Mouse (Mus musculus) hindbrain, embryonic 15.5 days (tissue): ENCODE measurements around the gene Prokr2. TPM values are rescaled to one million over a fixed set of nuclear protein-coding genes. Genes with fewer than 3 reads are reported as not detected.
"Not testable (repeated sequence)": the region's sequence is repeated elsewhere in the genome, so short reads cannot be mapped to it uniquely, and the experiment has no call there.

ENCODE experiments used
- ATAC-seq: fragments of 200-750 bp; cut with Nextera tagmentation; 2 replicates; pipeline ENCODE4 v1.8.0; 2017; ENCODE audit warnings: low read depth, moderate number of reproducible peaks, moderate TSS enrichment; ENCODE audit not compliant: low FRiP score
- H3K27ac ChIP-seq: fragments of 300-500 bp; sonication (generic); replicated peaks from 2 replicates; pipeline ENCODE4 v1.5.1; 2015; ENCODE audit warnings: mild to moderate bottlenecking, inconsistent platforms
- H3K27me3 ChIP-seq: fragments of 300-500 bp; sonication (generic); 2 replicates; pipeline ENCODE4 v1.6.1; 2015; ENCODE audit warnings: control low read depth, inconsistent platforms
- H3K36me3 ChIP-seq: fragments of 300-500 bp; sonication (generic); 2 replicates; pipeline ENCODE4 v1.6.1; 2015; ENCODE audit warnings: control low read depth, inconsistent platforms
- H3K4me1 ChIP-seq: fragments of 300-500 bp; sonication (generic); replicated peaks from 2 replicates; pipeline ENCODE4 v1.6.1; 2015; ENCODE audit warnings: control low read depth, inconsistent platforms
- H3K4me2 ChIP-seq: fragments of 300-500 bp; sonication (generic); 2 replicates; pipeline ENCODE4 v1.6.1; 2015; ENCODE audit warnings: moderate library complexity, mild to moderate bottlenecking, inconsistent platforms
- H3K4me3 ChIP-seq: fragments of 300-500 bp; sonication (generic); 2 replicates; pipeline ENCODE4 v1.5.1; 2015; ENCODE audit warnings: mild to moderate bottlenecking, inconsistent platforms
- H3K9ac ChIP-seq: fragments of 300-500 bp; sonication (generic); 2 replicates; pipeline ENCODE4 v1.6.1; 2015; ENCODE audit warnings: inconsistent platforms
- H3K9me3 ChIP-seq: fragments of 300-500 bp; sonication (generic); 2 replicates; pipeline ENCODE4 v1.6.1; 2016; ENCODE audit warnings: control low read depth, inconsistent platforms
- WGBS: fragments of 180-500 bp; shearing (Covaris S2); methylation state at CpG from one replicate; pipeline ENCODE4 v1.1.7; 2015; 5-methylcytosine and 5-hydroxymethylcytosine counted together
- polyA plus RNA-seq: library from polyadenylated mRNA; unstranded; fragments of >200 nt; fragmentation: Nextera tagmentation; extraction: Ambion mirVana; gene quantifications from 2 replicates; pipeline ENCODE4 v1.2.1, GENCODE M21; 2015

The Prokr2 gene
- polyA plus RNA-seq, 1 experiment from 2014 or later = 5.2 TPM

- no peak overlapping the region for H3K4me2 ChIP-seq
- no peaks in the 10 kb centered on the region for H3K4me1 ChIP-seq
- H3K4me3 ChIP-seq = no peak overlapping the region
- H3K27ac ChIP-seq = no peak overlapping the region
- ATAC-seq = no peak
- H3K9me3 ChIP-seq = no peaks in the 10 kb centered on the region
- no peaks in the 10 kb centered on the region for H3K27me3 ChIP-seq
- H3K36me3 ChIP-seq = no peaks in the 10 kb centered on the region
- H3K9ac ChIP-seq = no peak overlapping the region
- 65% methylated on average over 4 of the region's 4 CpGs for WGBS
These were observed 61.7 kb downstream of the Prokr2 start for GRCm38 (mm10) chr2:132323541-132323940.

- ATAC-seq = no peak
- no peaks in the 10 kb centered on the region for H3K4me1 ChIP-seq
- no peak overlapping the region for H3K27ac ChIP-seq
- H3K36me3 ChIP-seq = no peaks in the 10 kb centered on the region
- H3K9me3 ChIP-seq = no peaks in the 10 kb centered on the region
- WGBS = 64% methylated on average over 5 of the region's 5 CpGs
- no peak overlapping the region for H3K4me3 ChIP-seq
- no peaks in the 10 kb centered on the region for H3K27me3 ChIP-seq
- no peak overlapping the region for H3K9ac ChIP-seq
- no peak overlapping the region for H3K4me2 ChIP-seq
These were observed 64.7 kb downstream of the Prokr2 start for GRCm38 (mm10) chr2:132320516-132320915.

GRCm38 (mm10) chr2:132317178-132317577 lies 68.1 kb downstream of the Prokr2 start:
- Histone ChIP-seq H3K4me1 (no peaks in the 10 kb centered on the region), H3K9ac (no peak overlapping the region), H3K27ac (no peak overlapping the region), H3K27me3 (no peaks in the 10 kb centered on the region), H3K4me3 (no peak overlapping the region), H3K4me2 (no peak overlapping the region), H3K9me3 (no peaks in the 10 kb centered on the region), H3K36me3 (no peaks in the 10 kb centered on the region)
- WGBS = 93% methylated on average over 1 of the region's 1 CpGs
- ATAC-seq = no peak

- no peak overlapping the region for H3K4me2 ChIP-seq
- no peaks in the 10 kb centered on the region for H3K9me3 ChIP-seq
- no peaks in the 10 kb centered on the region for H3K27me3 ChIP-seq
- 0 out of 2 replicates have a peak overlapping the region, but pooled peaks have one; percentile 25 for H3K27ac ChIP-seq
- no peak overlapping the region for H3K4me3 ChIP-seq
- ATAC-seq = peak; percentile 86
- 0 out of 2 replicates have a peak, but pooled peaks cover 3% of the 10 kb centered on the region for H3K36me3 ChIP-seq
- no peak overlapping the region for H3K9ac ChIP-seq
- WGBS = 44% methylated on average over 8 of the region's 8 CpGs
- H3K4me1 ChIP-seq = no peaks in the 10 kb centered on the region
These were observed 69.0 kb downstream of the Prokr2 start for GRCm38 (mm10) chr2:132316041-132316808.

- not testable (repeated sequence) for H3K27ac ChIP-seq, H3K4me3 ChIP-seq, H3K36me3 ChIP-seq, H3K4me2 ChIP-seq, H3K27me3 ChIP-seq, H3K4me1 ChIP-seq, ATAC-seq, H3K9ac ChIP-seq, H3K9me3 ChIP-seq
- 90% methylated on average over 8 of the region's 8 CpGs for WGBS
These were observed 71.2 kb downstream of the Prokr2 start for GRCm38 (mm10) chr2:132314057-132314456.

- Histone ChIP-seq H3K4me3 (no peak overlapping the region), H3K4me1 (no peaks in the 10 kb centered on the region), H3K9ac (no peak overlapping the region), H3K36me3 (peaks cover 6% of the 10 kb centered on the region; the same call in 1 of the 2 replicates), H3K4me2 (no peak overlapping the region), H3K9me3 (no peaks in the 10 kb centered on the region), H3K27ac (no peak overlapping the region), H3K27me3 (no peaks in the 10 kb centered on the region)
- 96% methylated on average over 2 of the region's 2 CpGs for WGBS
- ATAC-seq = 0 out of 2 replicates have a peak, but pooled peaks have one; percentile 21
These were observed 71.7 kb downstream of the Prokr2 start for GRCm38 (mm10) chr2:132313568-132313967.

GRCm38 (mm10) chr2:132312616-132313015 lies 72.6 kb downstream of the Prokr2 start:
- Histone ChIP-seq H3K27me3 (no peaks in the 10 kb centered on the region), H3K9ac (no peak overlapping the region), H3K27ac (no peak overlapping the region), H3K4me2 (no peak overlapping the region), H3K4me1 (no peaks in the 10 kb centered on the region), H3K36me3 (peaks cover 13% of the 10 kb centered on the region; the same call in 1 of the 2 replicates), H3K9me3 (no peaks in the 10 kb centered on the region), H3K4me3 (no peak overlapping the region)
- WGBS = 83% methylated on average over 5 of the region's 5 CpGs
- ATAC-seq = no peak

GRCm38 (mm10) chr2:132309398-132309930 lies 75.8 kb downstream of the Prokr2 start:
- Histone ChIP-seq H3K27me3 (no peaks in the 10 kb centered on the region), H3K9ac (no peak overlapping the region), H3K36me3 (peaks cover 34% of the 10 kb centered on the region), H3K27ac (no peak overlapping the region), H3K4me3 (no peak overlapping the region), H3K9me3 (no peaks in the 10 kb centered on the region), H3K4me1 (no peaks in the 10 kb centered on the region), H3K4me2 (no peak overlapping the region)
- no peak for ATAC-seq
- WGBS = 97% methylated on average over 6 of the region's 6 CpGs

GRCm38 (mm10) chr2:132308829-132309228 lies 76.4 kb downstream of the Prokr2 start:
- no peak overlapping the region for H3K4me2 ChIP-seq
- WGBS = 97% methylated on average over 6 of the region's 6 CpGs

GRCm38 (mm10) chr2:132307213-132307843 lies 77.9 kb downstream of the Prokr2 start:
- no peaks in the 10 kb centered on the region for H3K4me1 ChIP-seq
- no peak overlapping the region for H3K4me3 ChIP-seq
- no peak overlapping the region for H3K27ac ChIP-seq
- ATAC-seq = no peak
- H3K36me3 ChIP-seq = peaks cover 51% of the 10 kb centered on the region
- no peaks in the 10 kb centered on the region for H3K9me3 ChIP-seq
- no peak overlapping the region for H3K4me2 ChIP-seq
- WGBS = 93% methylated on average over 11 of the region's 11 CpGs
- H3K27me3 ChIP-seq = no peaks in the 10 kb centered on the region
- H3K9ac ChIP-seq = no peak overlapping the region

More at GRCm38 (mm10) chr2:132308829-132309228, 76.4 kb downstream of the Prokr2 start:
- Histone ChIP-seq H3K9ac (no peak overlapping the region), H3K27ac (no peak overlapping the region), H3K27me3 (no peaks in the 10 kb centered on the region), H3K36me3 (peaks cover 37% of the 10 kb centered on the region), H3K4me3 (no peak overlapping the region), H3K9me3 (no peaks in the 10 kb centered on the region), H3K4me1 (no peaks in the 10 kb centered on the region)
- ATAC-seq = no peak

- Histone ChIP-seq H3K4me3 (no peak overlapping the region), H3K36me3 (peaks cover 59% of the 10 kb centered on the region), H3K27me3 (no peaks in the 10 kb centered on the region), H3K9me3 (no peaks in the 10 kb centered on the region), H3K4me1 (no peaks in the 10 kb centered on the region), H3K27ac (no peak overlapping the region), H3K9ac (no peak overlapping the region), H3K4me2 (no peak overlapping the region)
- 54% methylated on average over 4 of the region's 4 CpGs for WGBS
- no peak for ATAC-seq
These were observed 79.3 kb downstream of the Prokr2 start for GRCm38 (mm10) chr2:132305988-132306387.

- H3K27me3 ChIP-seq = no peaks in the 10 kb centered on the region
- ATAC-seq = no peak
- peaks cover 60% of the 10 kb centered on the region for H3K36me3 ChIP-seq
- H3K9me3 ChIP-seq = no peaks in the 10 kb centered on the region
- WGBS = 92% methylated on average over 7 of the region's 7 CpGs
- H3K4me3 ChIP-seq = no peak overlapping the region
- no peak overlapping the region for H3K9ac ChIP-seq
- no peaks in the 10 kb centered on the region for H3K4me1 ChIP-seq
- H3K4me2 ChIP-seq = no peak overlapping the region
- no peak overlapping the region for H3K27ac ChIP-seq
These were observed 80.1 kb downstream of the Prokr2 start for GRCm38 (mm10) chr2:132305165-132305564.
